Comparison of ENCODE assay signal across 9 mouse cellular contexts in the genomic region with DNA sequence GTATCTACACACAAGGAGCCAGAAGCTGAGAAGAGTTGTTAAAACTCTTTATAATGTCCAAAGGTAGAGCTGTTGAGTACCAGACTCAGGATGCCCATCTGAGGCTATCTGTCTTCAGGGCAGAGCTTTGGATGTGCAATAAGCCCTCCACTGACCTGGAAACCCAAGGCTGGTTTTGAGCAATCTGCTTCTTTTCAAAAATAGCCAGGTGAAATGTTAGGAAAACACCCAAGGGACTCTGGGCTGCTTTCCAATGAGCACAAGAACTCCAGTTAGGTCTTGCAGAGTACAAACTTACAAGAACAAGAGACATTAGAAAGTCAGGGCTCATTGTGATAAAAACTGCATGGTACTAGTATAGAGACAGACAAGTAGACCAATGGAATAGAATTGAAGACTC.
DNase-seq lines count a peak whose midpoint lies in the region.
"Had no signal": no experiment of that assay in that cellular context is flagged by ENCODE, and none has a peak within 500 bp of the region (broad histone marks: within the 10 kb centered on the region; RNA-seq: fewer than 3 reads in every experiment).

No protein-coding gene starts in this region.

- peak; percentile 14 for DNase-seq in cerebellum, adult 11-12 months
- DNase-seq in cerebellum, adult 11 months = no peak
- DNase-seq in heart, adult 11 months = peak; percentile 57
- DNase-seq in heart, adult 8-10 months (ENCODE audit: low spot score) = no peak
- peak; percentile 43 for DNase-seq in brain, adult 2 months (ENCODE audit: low read depth, low spot score)
- no peak for DNase-seq in liver
- DNase-seq: adrenal gland, postnatal 25 days; gastrocnemius, postnatal 36 days; heart, adult 2 months had no signal

Comparison
In these comparisons a context has a peak if more than half of its experiments do, and no peak if none do; other contexts are left out.
1. DNase-seq: peak in cerebellum, adult 11-12 months (single experiment), heart, adult 11 months (single experiment) and brain, adult 2 months (single experiment); none in cerebellum, adult 11 months (single experiment), heart, adult 8-10 months (single experiment) and liver (single experiment).